Mouse (Mus musculus): ENCODE measurements at regions not wholly inside any gene's neighbourhood (a gene's known extent, or its start where the extent isn't known, plus 50 kb on each side); places are given as distances from the start of the nearest gene placed in this dataset.
A peak's percentile ranks its signal among the peaks of the same experiment; 100 is the strongest.

DNA sequence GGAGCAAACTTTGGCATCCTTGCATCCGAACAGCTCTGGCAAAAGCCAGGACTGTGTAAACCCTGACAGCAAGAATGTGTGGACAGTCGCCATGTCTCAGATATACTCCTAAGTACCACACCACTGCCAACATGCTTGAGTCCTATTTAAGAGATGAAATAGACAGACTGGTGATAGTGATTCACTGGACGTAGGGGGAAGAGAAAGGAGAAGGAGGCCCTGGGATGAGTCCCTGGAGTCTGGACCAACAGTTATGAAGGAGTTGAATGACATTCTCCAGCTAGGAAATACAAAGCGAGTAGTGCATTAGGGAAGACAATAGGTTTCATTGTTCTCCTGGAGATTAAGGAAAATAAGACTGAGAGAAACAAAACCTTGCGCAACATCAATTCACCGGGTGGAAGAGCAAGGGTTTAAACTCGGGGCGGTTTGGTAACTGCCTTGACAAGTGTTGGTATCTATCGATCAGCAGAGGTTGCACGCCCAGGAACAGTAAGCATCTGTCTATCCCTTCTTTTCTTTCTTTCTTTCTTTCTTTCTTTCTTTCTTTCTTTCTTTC, 54.3 kb upstream of the Nrbf2 start:
- no peaks in the 10 kb centered on the region for H3K27me3 ChIP-seq (ENCODE audit: control insufficient read depth, insufficient read depth, low read length)
- no peak overlapping the region for H3K4me3 ChIP-seq (ENCODE audit: low read depth, low read length)
- WGBS, result 51% methylated on average over 10 of the region's 10 CpGs
- H3K9me3 ChIP-seq (ENCODE audit: control insufficient read depth, low read length), result no peaks in the 10 kb centered on the region
- H3K4me1 ChIP-seq (replicated peaks; ENCODE audit: control insufficient read depth, insufficient read depth, low read length), result no peaks in the 10 kb centered on the region
- no peak overlapping the region for H3K4me2 ChIP-seq (ENCODE audit: low read depth, low read length, severe bottlenecking)
- H3K36me3 ChIP-seq (ENCODE audit: control insufficient read depth, insufficient read depth, low read length), result no peaks in the 10 kb centered on the region
- DNase-seq (ENCODE audit: low spot score) (no peak), ATAC-seq (replicated peaks; ENCODE audit: low FRiP score) (no peak)
- no peak overlapping the region for H3K9ac ChIP-seq (ENCODE audit: low read length)
- no peak overlapping the region for H3K27ac ChIP-seq (ENCODE audit: low read depth, low read length)

- Histone ChIP-seq H3K4me2 (ENCODE audit: low read depth, low read length, severe bottlenecking) (no peak overlapping the region), H3K36me3 (ENCODE audit: control insufficient read depth, insufficient read depth, low read length) (no peaks in the 10 kb centered on the region), H3K9ac (ENCODE audit: low read length) (no peak overlapping the region), H3K4me1 (replicated peaks; ENCODE audit: control insufficient read depth, insufficient read depth, low read length) (no peaks in the 10 kb centered on the region), H3K9me3 (ENCODE audit: control insufficient read depth, low read length) (no peaks in the 10 kb centered on the region), H3K27me3 (ENCODE audit: control insufficient read depth, insufficient read depth, low read length) (no peaks in the 10 kb centered on the region), H3K4me3 (ENCODE audit: low read depth, low read length) (no peak overlapping the region), H3K27ac (ENCODE audit: low read depth, low read length) (no peak overlapping the region)
- DNase-seq (ENCODE audit: low spot score) (no peak), ATAC-seq (replicated peaks; ENCODE audit: low FRiP score) (no peak)
- WGBS, result 85% methylated on average over 4 of the region's 4 CpGs
Observed at GRCm38 (mm10) chr10:67344722-67345121, 59.6 kb upstream of the Nrbf2 start.

- WGBS, result 62% methylated on average over 2 of the region's 2 CpGs
- DNase-seq (ENCODE audit: low spot score) (no peak), ATAC-seq (replicated peaks; ENCODE audit: low FRiP score) (no peak)
- no peaks in the 10 kb centered on the region for H3K9me3 ChIP-seq (ENCODE audit: control insufficient read depth, low read length)
- H3K4me1 ChIP-seq (replicated peaks; ENCODE audit: control insufficient read depth, insufficient read depth, low read length), result no peaks in the 10 kb centered on the region
- no peaks in the 10 kb centered on the region for H3K36me3 ChIP-seq (ENCODE audit: control insufficient read depth, insufficient read depth, low read length)
- no peak overlapping the region for H3K4me2 ChIP-seq (ENCODE audit: low read depth, low read length, severe bottlenecking)
- H3K27ac ChIP-seq (ENCODE audit: low read depth, low read length), result no peak overlapping the region
- no peak overlapping the region for H3K9ac ChIP-seq (ENCODE audit: low read length)
- H3K27me3 ChIP-seq (ENCODE audit: control insufficient read depth, insufficient read depth, low read length), result no peaks in the 10 kb centered on the region
- no peak overlapping the region for H3K4me3 ChIP-seq (ENCODE audit: low read depth, low read length)
Observed at GRCm38 (mm10) chr10:67350956-67351355, 65.9 kb upstream of the Nrbf2 start.

GRCm38 (mm10) chr10:67360793-67361192, 75.7 kb upstream of the Nrbf2 start:
- no peak overlapping the region for H3K4me3 ChIP-seq (ENCODE audit: low read depth, low read length)
- no peak overlapping the region for H3K9ac ChIP-seq (ENCODE audit: low read length)
- H3K36me3 ChIP-seq (ENCODE audit: control insufficient read depth, insufficient read depth, low read length), result no peaks in the 10 kb centered on the region
- no peak for DNase-seq (ENCODE audit: low spot score)
- H3K9me3 ChIP-seq (ENCODE audit: control insufficient read depth, low read length), result no peaks in the 10 kb centered on the region
- no peak overlapping the region for H3K4me2 ChIP-seq (ENCODE audit: low read depth, low read length, severe bottlenecking)
- H3K27me3 ChIP-seq (ENCODE audit: control insufficient read depth, insufficient read depth, low read length), result no peaks in the 10 kb centered on the region
- H3K4me1 ChIP-seq (replicated peaks; ENCODE audit: control insufficient read depth, insufficient read depth, low read length), result no peaks in the 10 kb centered on the region
- no peak for ATAC-seq (replicated peaks; ENCODE audit: low FRiP score)
- no peak overlapping the region for H3K27ac ChIP-seq (ENCODE audit: low read depth, low read length)
- 83% methylated on average over 8 of the region's 8 CpGs for WGBS

DNA sequence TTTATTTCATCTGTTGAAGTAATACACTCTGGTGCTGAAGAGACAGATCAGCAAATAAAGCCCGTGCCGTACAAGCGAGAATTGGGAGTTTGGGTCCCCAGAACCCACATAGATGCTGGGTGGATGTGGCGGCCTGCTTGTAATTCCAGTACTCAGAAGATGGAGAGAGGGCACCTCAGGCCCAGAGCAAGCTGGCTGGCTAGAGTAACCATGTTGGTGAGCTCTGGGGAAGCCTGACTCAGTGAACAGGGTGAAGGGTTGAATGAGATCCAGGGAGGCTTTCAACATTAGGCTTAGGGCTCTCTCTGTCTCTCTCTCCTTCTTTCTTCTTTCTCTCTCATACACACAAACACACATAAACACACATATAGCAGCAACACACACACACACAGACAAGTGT, 76.2 kb upstream of the Nrbf2 start:
- no peak overlapping the region for H3K4me3 ChIP-seq (ENCODE audit: low read depth, low read length)
- DNase-seq (ENCODE audit: low spot score), result no peak
- no peak for ATAC-seq (replicated peaks; ENCODE audit: low FRiP score)
- H3K9ac ChIP-seq (ENCODE audit: low read length), result no peak overlapping the region
- no peaks in the 10 kb centered on the region for H3K27me3 ChIP-seq (ENCODE audit: control insufficient read depth, insufficient read depth, low read length)
- no peaks in the 10 kb centered on the region for H3K36me3 ChIP-seq (ENCODE audit: control insufficient read depth, insufficient read depth, low read length)
- no peak overlapping the region for H3K27ac ChIP-seq (ENCODE audit: low read depth, low read length)
- WGBS, result 91% methylated on average over 4 of the region's 4 CpGs
- no peaks in the 10 kb centered on the region for H3K4me1 ChIP-seq (replicated peaks; ENCODE audit: control insufficient read depth, insufficient read depth, low read length)
- H3K4me2 ChIP-seq (ENCODE audit: low read depth, low read length, severe bottlenecking), result no peak overlapping the region
- H3K9me3 ChIP-seq (ENCODE audit: control insufficient read depth, low read length), result no peaks in the 10 kb centered on the region

DNA sequence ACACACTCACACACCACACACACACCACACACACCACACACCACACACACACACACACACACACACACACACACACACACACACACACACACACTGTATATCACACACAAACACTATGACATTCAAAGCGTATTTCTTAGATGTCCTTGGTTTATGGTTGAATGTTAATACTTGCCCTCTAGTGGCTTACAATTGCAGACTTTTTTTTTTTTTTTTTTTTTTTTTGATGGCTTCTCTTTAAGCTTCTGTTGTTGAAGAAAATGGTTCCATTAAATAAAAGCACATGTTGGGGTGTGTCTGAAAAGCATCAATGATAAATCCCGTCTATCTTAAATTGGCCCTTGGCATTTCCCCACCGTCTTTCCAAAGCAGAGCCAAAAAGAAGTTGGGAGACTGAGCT, 79.5 kb upstream of the Nrbf2 start:
- H3K4me3 ChIP-seq (ENCODE audit: low read depth, low read length), result no peak overlapping the region
- no peak overlapping the region for H3K9ac ChIP-seq (ENCODE audit: low read length)
- no peak overlapping the region for H3K27ac ChIP-seq (ENCODE audit: low read depth, low read length)
- no peak overlapping the region for H3K4me2 ChIP-seq (ENCODE audit: low read depth, low read length, severe bottlenecking)
- no peaks in the 10 kb centered on the region for H3K27me3 ChIP-seq (ENCODE audit: control insufficient read depth, insufficient read depth, low read length)
- no peaks in the 10 kb centered on the region for H3K9me3 ChIP-seq (ENCODE audit: control insufficient read depth, low read length)
- DNase-seq (ENCODE audit: low spot score) (no peak), ATAC-seq (replicated peaks; ENCODE audit: low FRiP score) (no peak)
- no peaks in the 10 kb centered on the region for H3K4me1 ChIP-seq (replicated peaks; ENCODE audit: control insufficient read depth, insufficient read depth, low read length)
- WGBS, result 88% methylated on average over 3 of the region's 3 CpGs
- H3K36me3 ChIP-seq (ENCODE audit: control insufficient read depth, insufficient read depth, low read length), result no peaks in the 10 kb centered on the region

GRCm38 (mm10) chr10:67365158-67365557, 80.1 kb upstream of the Nrbf2 start:
- Histone ChIP-seq H3K4me1 (replicated peaks; ENCODE audit: control insufficient read depth, insufficient read depth, low read length) (no peaks in the 10 kb centered on the region), H3K9ac (ENCODE audit: low read length) (no peak overlapping the region), H3K9me3 (ENCODE audit: control insufficient read depth, low read length) (no peaks in the 10 kb centered on the region), H3K4me2 (ENCODE audit: low read depth, low read length, severe bottlenecking) (no peak overlapping the region), H3K27ac (ENCODE audit: low read depth, low read length) (no peak overlapping the region), H3K36me3 (ENCODE audit: control insufficient read depth, insufficient read depth, low read length) (no peaks in the 10 kb centered on the region), H3K27me3 (ENCODE audit: control insufficient read depth, insufficient read depth, low read length) (no peaks in the 10 kb centered on the region), H3K4me3 (ENCODE audit: low read depth, low read length) (no peak overlapping the region)
- 88% methylated on average over 7 of the region's 7 CpGs for WGBS
- no peak for DNase-seq (ENCODE audit: low spot score)
- ATAC-seq (replicated peaks; ENCODE audit: low FRiP score), result no peak

- no peak overlapping the region for H3K27ac ChIP-seq (ENCODE audit: low read depth, low read length)
- WGBS, result 43% methylated on average over 13 of the region's 13 CpGs
Observed at GRCm38 (mm10) chr10:67372569-67373161, 87.6 kb upstream of the Nrbf2 start.

DNA sequence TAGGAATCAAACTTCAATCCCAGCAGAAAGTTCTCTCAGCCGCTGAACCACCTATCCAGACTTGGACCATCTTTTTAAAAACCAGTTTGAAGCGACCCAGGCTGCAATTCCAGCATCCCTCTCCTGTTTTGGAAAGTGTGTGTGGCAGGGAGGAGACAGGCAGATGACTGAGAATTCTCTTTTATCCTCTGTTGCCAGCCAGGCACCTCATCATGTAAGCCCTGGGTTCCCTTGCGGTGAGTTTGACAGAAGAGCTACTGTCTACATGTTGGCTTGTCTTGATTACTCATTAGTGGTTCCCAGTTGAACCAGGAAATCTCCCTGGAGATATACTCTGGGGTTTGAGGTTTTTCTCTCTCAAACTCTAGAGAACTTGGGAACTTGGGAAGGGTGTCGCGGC, 91.5 kb upstream of the Nrbf2 start:
- Histone ChIP-seq H3K27ac (ENCODE audit: low read depth, low read length) (no peak overlapping the region), H3K4me3 (ENCODE audit: low read depth, low read length) (no peak overlapping the region), H3K9ac (ENCODE audit: low read length) (no peak overlapping the region), H3K4me1 (replicated peaks; ENCODE audit: control insufficient read depth, insufficient read depth, low read length) (no peaks in the 10 kb centered on the region), H3K9me3 (ENCODE audit: control insufficient read depth, low read length) (no peaks in the 10 kb centered on the region), H3K36me3 (ENCODE audit: control insufficient read depth, insufficient read depth, low read length) (no peaks in the 10 kb centered on the region), H3K27me3 (ENCODE audit: control insufficient read depth, insufficient read depth, low read length) (no peaks in the 10 kb centered on the region), H3K4me2 (ENCODE audit: low read depth, low read length, severe bottlenecking) (no peak overlapping the region)
- ATAC-seq (replicated peaks; ENCODE audit: low FRiP score) (no peak), DNase-seq (ENCODE audit: low spot score) (no peak)
- 88% methylated on average over 5 of the region's 5 CpGs for WGBS

More at GRCm38 (mm10) chr10:67372569-67373161, 87.6 kb upstream of the Nrbf2 start:
- H3K4me3 ChIP-seq (ENCODE audit: low read depth, low read length), result no peak overlapping the region
- no peaks in the 10 kb centered on the region for H3K27me3 ChIP-seq (ENCODE audit: control insufficient read depth, insufficient read depth, low read length)
- ATAC-seq (replicated peaks; ENCODE audit: low FRiP score) (no peak), DNase-seq (ENCODE audit: low spot score) (peak; percentile 51)
- no peaks in the 10 kb centered on the region for H3K36me3 ChIP-seq (ENCODE audit: control insufficient read depth, insufficient read depth, low read length)
- H3K9me3 ChIP-seq (ENCODE audit: control insufficient read depth, low read length), result no peaks in the 10 kb centered on the region
- H3K4me1 ChIP-seq (replicated peaks; ENCODE audit: control insufficient read depth, insufficient read depth, low read length), result no peaks in the 10 kb centered on the region
- no peak overlapping the region for H3K4me2 ChIP-seq (ENCODE audit: low read depth, low read length, severe bottlenecking)
- H3K9ac ChIP-seq (ENCODE audit: low read length), result no peak overlapping the region

Data from forebrain, embryonic 11.5 days (tissue).